Mouse (Mus musculus): ENCODE measurements around the gene Syt1.

The Syt1 gene

DNA sequence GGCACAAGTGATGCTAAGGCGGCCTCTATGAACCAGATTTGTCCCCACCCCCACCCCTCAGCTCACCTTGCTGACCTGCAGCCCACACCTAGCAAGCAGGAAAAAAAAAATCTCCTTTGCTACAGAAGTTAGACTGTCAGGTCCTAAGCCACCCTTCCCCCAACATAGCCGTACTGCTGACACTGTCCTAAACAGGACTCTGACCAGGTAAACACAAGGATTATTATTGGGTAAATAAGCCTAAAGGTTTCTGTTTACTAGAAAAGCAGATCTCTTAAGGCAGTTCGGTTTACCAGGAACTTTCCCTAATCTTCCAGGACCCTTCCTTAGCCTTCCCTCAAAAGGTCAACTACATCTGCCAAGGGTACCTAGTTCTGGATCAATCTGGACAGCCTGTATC lies 501.2 kb downstream of the Syt1 start:
- no peak for DNase-seq

DNA sequence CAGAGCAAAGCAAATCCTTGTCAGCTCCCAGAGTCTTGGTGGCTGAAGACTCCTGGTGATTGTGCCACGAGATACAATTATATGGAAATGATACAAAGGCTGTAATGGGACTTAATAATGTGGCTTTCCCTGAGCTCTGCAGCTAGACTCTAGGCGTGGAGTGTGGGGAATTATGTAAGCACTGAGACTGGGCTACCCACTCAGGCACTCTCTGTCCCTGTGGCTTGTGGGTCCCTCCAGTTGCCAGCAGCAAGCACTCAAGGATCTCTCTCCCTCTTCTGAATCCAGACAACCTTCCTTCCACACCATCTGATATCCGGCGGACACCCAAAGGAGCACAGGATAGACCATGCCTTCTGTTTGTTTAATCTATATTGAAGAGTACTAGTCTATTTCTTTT lies 503.9 kb downstream of the Syt1 start:
- DNase-seq = no peak

DNA sequence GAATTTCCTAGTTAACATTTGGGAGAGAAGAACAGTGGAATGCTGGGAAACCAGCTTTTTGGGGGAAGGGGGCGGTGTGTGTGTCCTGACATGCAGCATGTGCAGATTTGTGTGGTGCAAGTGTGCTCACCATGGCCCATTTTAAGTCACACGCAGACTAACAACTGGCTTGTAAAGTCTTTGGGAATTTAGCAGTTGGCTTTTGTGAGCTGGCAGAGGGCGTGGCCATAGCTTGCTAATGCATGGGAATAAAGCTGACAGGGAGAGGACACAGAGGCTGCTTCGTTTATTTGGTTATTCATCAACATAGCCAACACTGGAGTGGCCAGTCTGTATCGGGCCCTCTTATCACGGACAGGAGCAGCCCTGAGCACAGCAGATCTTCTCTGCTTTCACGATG lies 505.9 kb downstream of the Syt1 start:
- no peak for DNase-seq

DNA sequence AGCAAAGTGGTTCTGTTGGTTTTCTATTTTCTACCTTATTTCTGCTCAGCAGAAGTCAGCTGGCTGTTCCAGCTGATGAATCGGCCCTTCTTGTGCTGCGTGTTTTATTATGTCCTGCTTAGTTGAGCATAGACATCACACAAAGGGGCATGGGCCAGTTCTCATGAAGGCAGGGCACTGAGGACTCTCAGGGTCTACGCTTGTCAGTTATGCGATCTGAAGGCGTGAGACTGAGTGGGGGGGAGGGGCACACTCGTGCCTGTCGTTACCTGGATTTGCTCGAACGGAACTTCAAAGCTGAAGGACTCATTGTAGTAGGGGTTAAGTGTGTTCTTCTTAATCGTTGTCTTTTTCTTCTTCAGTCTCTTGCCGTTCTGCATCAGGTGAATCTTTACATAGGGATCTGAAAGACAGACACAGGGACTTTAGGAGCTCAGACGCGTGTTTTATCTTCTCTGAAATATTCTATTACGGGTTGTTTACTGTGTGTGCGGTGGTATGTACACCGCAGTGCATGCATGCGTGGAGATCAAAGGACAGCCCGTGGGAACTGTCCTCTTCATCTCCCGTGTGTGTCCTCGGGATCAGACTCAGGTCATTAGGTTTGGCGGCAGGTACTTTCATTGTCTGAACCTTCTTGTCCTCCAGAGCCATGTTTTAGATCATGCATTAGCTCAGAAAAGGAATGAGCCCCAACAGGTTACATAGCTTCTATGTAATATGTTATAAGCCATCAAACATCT lies 506.5 kb downstream of the Syt1 start:
- no peak for DNase-seq

DNA sequence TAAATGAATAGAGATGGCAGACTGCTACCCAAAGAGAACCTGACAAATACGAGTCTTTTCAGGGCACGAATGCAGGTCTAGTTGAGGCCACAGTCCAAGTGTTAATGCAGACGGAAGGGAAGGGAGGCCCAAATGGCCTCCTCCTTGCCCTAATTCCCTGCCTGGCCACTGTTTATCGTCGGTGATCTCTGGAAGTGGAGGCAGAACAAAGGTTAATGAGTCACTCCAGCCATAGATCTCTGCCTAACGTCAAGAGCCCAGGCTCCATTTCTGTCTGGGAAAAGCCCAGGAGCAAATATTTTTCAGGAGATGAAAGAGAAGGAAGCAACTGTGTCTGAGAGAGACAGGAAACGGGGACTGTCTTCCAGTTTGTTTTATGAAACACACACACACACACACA lies 520.6 kb downstream of the Syt1 start:
- no peak for DNase-seq

DNA sequence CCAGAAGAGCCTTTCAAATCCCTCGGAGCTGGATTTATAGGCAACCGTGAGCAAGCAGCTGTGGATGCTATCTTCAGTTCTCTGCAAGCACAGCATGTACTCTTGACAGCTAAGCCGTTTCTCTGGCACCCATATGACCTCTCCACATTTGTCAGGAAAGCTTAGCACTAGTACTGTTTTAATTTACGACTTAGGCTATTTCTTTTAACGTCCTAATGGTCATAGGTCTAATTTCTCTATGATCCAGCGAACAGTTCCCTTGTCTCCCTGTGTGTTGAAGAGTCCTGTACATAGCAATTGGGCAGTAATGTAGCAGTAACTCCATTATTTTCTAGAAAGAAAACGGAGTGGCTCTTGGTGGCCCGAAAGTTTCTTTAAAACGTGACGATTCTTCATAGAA lies 526.8 kb downstream of the Syt1 start:
- no peak for DNase-seq

DNA sequence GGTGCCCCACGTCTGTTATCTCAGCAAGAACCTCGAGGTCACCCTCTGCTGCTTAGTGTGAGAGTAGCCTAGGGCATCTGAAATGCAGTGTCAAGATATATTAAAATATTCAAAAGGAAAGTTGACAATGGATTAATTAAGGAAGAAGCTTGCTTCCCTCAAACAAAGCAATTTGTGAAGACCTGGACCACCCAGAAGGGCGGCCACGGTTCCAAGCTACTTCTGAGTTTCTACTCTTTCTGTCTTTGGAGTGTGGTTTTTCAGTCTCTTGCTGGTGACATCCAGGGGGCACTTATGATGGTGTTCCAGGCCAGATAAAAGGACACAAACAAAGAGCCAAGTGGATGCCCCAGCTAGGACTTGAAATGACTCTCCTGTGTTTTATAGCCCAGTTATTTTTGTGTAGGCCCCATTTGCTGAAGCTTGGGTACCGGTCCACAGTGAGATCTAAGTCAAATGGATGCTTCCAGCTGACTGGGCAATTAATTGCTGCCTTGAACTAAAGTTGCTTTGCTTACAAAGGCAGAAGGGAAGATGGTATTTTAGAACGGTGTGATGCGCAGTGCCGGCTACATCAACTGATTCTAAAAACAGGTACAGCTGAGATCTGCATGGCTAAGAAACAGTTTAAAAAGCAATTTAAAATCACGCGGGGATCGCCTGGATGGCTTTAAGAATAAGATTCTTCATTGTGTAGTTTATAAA lies 530.5 kb downstream of the Syt1 start:
- DNase-seq = no peak

DNA sequence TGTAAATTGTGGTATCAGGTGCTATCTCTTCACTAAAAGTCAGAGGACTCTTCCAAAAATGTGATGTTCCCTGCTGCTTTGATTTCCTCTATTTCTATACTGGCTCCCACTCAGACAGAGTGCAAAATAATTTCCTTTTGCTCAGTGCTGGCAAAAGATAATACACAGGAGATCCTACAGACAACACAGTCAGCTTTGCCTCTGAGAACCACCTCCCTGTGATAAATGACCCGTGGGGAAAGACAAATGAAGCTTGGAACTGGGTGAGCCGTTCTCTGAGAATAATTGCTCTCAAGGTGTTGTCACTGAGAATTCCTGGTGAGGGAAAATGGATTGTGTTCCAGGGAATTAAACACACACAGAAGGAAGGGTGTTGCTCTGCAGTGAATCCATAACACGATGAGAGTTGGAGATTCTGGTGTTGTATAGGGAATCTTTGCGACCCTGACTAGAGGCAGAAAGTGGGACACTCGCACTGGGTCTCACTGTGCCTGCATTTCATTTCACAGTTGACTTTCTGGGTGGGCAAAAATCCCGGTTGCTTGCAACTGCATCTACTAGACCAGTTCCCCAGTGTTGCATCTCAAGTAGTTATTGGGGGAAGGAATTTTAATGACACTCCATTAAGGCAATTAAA lies 540.3 kb downstream of the Syt1 start:
- no peak for DNase-seq

DNA sequence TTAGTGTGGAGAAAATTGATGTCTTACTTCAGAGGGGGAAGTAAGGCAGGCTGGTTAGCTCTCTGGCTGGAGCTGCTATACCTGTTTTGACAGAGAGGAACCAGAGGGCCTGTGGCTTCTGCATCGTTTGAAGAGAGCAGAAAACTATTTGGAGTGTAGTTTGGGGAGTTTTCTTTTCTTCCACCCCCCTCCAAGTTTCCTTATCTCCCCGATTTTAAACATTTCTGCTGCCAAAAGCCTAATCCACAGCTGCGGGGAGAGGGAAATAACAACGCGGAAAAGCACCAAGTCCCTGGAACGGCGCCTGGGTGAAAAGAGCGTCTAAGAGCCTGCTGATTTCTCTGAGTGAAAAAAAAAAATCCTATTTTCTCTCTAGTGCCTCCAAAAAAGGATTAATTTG lies 544.2 kb downstream of the Syt1 start:
- DNase-seq = no peak

DNA sequence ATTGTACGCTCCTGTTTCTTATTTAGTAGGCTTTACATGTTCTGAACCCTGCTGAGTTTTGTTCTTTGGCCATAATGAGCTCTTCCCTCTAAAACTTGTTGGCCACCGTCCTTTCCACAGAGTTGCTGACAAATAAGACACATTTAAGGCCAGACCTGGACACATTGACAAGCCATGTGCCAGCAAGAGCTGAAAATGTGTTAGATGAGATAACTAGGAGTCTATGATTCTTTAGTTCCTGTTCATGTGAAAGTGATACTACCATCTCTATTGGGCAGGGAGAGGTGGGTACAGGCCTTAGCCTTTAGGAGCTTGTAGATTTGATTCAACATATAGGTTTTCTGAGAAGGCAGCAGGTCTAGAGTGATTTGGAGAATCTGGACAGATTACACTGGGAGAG lies 548.9 kb downstream of the Syt1 start:
- no peak for DNase-seq

DNA sequence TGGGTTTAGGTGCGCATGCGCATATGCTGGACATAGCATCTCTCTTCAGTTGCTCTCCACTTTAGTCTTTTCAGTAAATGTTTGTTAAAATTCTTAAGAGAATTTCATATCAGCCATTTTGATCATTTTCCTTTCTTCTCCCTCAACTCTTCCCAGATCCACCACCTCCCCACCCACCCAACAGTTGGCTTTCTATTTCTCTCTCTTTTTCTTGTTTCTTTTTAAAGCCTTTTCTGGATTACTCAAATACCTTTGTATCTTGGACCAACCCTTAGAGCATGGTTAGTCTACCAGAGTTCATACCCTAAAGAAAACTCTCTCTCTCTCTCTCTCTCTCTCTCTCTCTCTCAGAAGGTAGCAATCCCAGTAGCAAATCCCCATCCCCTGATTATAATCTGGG lies 553.7 kb downstream of the Syt1 start:
- DNase-seq = no peak

DNA sequence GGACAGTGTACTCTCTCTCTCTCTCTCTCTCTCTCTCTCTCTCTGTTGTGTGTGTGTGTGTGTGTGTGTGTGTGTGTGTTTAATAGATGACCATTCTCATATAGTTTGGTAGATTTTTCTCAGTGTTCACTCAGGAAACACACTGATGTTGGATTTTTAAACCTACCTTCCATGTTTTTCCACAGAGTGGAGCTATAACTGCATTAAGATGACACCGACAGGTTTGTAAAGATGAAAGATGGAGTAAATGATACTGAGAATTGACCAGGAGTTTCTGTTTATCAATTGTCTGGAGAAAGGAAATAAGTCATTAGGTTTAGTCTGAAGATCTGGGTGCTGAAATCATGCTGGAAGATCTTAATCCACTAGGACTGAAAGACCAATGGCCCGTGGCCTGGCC lies 554.9 kb downstream of the Syt1 start:
- peak in 1 of 2 experiments; percentile 33 for DNase-seq

DNA sequence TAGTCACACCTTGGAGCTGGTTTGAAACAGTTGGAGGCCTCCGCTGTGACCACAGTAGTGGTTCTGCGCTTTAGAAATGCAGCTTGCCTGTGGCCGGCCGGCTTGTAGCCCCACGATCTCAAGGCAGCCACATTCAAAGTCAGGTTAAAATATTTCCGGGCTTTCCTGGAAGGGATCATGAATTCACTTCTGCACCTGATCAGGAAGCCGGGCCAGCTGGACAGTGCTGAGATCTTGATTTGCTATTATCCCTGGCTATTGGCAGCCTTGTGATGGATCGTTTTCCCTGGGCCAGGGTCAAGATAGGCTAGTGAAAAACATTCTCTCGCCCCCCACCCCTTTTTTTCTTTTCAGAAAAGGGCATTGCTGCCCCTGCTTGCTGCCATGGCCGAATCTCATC lies 555.6 kb downstream of the Syt1 start:
- peak in 1 of 2 experiments; percentile 27 for DNase-seq

DNA sequence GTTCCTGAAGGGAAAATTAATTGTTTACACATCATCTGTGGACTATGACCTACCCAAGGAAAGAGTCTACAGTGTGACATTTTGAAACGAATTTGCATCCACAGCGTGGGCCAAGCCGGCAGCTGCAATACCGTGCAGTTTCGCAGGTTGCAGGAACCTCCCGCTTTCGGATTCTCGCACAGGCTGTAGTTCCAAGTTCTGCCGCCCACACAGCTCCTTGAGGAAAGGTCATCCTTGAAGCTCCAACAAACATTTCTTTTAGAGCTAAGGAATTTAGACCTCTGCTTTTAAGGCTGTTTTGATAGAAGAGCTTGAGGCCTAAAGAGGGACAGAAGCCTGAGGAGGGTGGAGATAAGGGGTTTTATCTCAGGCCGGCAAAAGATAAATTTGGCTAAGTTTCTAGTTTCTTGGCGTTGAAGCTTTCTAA lies 556.1 kb downstream of the Syt1 start:
- no peak for DNase-seq

DNA sequence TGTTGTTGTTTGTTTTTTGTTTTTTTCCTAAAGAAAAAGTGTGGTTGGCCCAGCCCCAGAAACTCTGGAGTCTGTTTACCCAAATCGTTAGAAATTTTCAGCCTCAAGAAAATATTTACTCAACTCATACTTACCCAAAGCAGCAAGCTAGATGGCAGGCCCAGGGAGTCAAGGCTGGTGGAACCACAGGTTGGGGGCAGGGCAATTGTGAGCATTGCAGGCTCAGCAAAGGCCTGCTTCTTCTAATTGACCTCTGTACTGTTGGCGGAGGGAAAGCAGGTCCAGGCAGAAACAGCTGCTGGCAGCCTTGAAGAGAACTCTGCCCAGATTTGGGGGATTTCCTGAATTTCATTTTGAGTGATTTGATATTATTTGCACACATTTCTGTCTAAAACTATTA lies 557.2 kb downstream of the Syt1 start:
- DNase-seq = no peak

DNA sequence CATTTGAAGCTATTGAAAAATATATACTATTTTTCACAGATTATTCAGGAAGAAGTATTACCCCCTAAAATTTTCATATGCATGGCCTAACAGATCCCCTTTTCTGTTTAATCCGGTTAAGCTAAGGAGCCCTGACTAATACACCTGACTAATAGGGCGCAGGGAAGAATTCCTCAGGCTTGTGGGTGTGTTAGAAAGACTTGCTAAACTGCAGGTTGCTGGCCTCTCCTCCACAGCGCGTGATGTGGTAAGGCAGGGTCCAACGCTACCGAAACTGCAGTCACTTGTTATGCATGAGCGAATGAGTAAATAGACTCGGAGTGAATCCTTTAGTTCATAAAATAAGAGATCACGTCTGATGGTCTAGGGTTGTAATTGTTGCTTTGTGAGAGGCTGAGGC lies 558.4 kb downstream of the Syt1 start:
- DNase-seq = no peak

DNA sequence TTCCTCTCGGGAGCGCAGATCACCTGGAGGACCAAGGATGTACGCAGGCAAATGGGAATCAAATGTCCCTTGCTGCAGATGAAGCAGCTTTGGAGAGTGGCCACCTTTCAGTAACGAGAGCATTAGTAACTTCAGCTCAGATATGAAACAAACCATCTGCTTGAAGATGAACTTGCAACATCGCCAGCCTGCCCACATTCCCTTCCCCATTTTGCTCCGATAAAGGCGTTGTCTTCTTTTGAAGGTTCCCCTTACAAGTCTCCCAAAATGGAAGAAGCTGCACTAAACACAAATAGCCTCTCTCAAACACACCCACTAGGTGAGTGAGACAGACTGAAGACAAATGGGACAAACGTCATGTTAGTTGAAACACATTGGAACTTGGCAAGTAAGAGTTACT lies 559.3 kb downstream of the Syt1 start:
- no peak for DNase-seq

DNA sequence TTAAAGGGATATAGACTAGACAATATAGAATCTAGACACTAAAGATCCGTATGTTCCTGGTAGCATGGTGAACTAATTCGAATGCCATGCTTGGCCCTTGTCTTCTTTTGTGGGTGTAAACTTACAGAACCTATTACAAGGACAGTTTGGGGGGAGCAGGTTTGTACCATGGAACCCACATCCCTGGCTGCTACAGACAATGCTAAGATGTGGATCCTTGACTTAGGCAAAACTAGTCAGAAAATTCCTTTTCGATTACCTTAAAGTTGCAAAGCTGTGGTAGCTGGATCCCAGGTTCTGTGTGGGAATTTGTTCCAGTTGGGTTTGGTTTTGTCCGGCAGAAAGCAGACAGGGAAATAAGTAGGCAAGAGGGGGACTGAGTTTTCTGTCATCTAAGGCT lies 560.4 kb downstream of the Syt1 start:
- DNase-seq = no peak

DNA sequence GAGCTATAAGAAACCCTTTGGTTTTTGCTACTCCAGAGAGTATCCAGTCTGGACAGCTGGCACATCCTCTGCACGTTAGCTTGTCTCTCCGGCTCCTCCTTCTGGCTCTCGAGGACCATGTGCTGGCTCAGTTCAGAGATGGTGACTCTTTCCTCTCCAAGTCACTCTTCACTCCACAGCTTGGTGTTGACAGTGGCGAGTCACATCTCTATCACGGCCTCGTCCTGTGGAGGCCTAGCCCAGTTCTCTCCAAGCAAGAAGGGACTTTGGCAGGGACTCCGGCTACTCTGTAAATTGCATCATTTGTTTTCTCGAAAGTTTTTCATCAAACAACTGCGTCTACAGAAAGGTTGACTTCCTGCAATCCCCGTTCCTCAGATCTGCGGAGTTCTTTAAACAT lies 562.4 kb downstream of the Syt1 start:
- DNase-seq = no peak

Measured in cerebellum, postnatal 10 days (tissue).